In genomic region chr4:108843336-108843735, GRCm38 (mm10) we compare ENCODE assay signal across 19 mouse cellular contexts. TPM values are rescaled to one million over a fixed set of nuclear protein-coding genes. Genes with fewer than 3 reads are reported as not detected.
"Had no signal": no experiment of that assay in that cellular context is flagged by ENCODE, and none has a peak within 500 bp of the region (broad histone marks: within the 10 kb centered on the region; RNA-seq: fewer than 3 reads in every experiment).

No protein-coding gene starts in this region.

- H3K4me3 ChIP-seq: limb, embryonic 13.5 days; myocyte; neural tube, embryonic 13.5 days had no signal

- DNase-seq: kidney, adult 8-10 months; kidney, postnatal 36 days; layer of hippocampus, adult 9-11 months; left cerebral cortex, postnatal 4 days; lung, embryonic 14.5 days; lung, postnatal 10 days; lung, postnatal 4 days; retina, postnatal 1 day; right cerebral cortex, postnatal 4 days; spleen, adult 18-20 months; thymus, adult 2 months; thymus, postnatal 25 days had no signal

- H3K4me2 ChIP-seq: limb, embryonic 13.5 days; liver, embryonic 11.5 days; lung, embryonic 14.5 days; midbrain, embryonic 11.5 days; neural tube, embryonic 13.5 days had no signal

- H3K9me3 ChIP-seq: limb, embryonic 13.5 days; neural tube, embryonic 13.5 days had no signal

- H3K27me3 ChIP-seq: limb, embryonic 13.5 days; neural tube, embryonic 13.5 days had no signal

- H3K27ac ChIP-seq: limb, embryonic 13.5 days; neural tube, embryonic 13.5 days had no signal

- H3K9ac ChIP-seq: limb, embryonic 13.5 days; lung, embryonic 14.5 days; neural tube, embryonic 13.5 days had no signal

RNA-seq across cellular contexts. Expression of gene A730015C16Rik, which starts 5.1 kb away (rescaled TPM):
- total RNA-seq: layer of hippocampus, adult 18-20 months; left cerebral cortex, postnatal 4 days had no signal
- polyA plus RNA-seq: thymus, adult 2 months; urinary bladder, adult 2 months had no signal
